Mouse (Mus musculus) ES-Bruce4 (cell line): ENCODE measurements around the gene Hoxb3.

Experiments
- CTCF ChIP-seq: IDR thresholded peaks from one replicate; pipeline ENCODE4 v1.8.1; 2011; ENCODE audit warnings: low read depth, low read length
- POLR2A ChIP-seq: IDR thresholded peaks from one replicate; pipeline ENCODE4 v1.8.1; 2011; ENCODE audit warnings: low read length; ENCODE audit not compliant: insufficient read depth

GRCm38 (mm10) chr11:96332105-96332504 is 9.0 kb downstream of the Hoxb3 start:
- TF ChIP-seq CTCF: no peak
- TF ChIP-seq POLR2A: no peak
